Mouse (Mus musculus) lung, embryonic 14.5 days (tissue): Measurements from ENCODE around the gene Retnla. TPM values are rescaled to one million over a fixed set of nuclear protein-coding genes. Genes with fewer than 3 reads are reported as not detected.

Experiments
- ATAC-seq: fragments of 200-750 bp; cut with Nextera tagmentation; 2 replicates; pipeline ENCODE4 v1.8.0; 2017; ENCODE audit warnings: mild to moderate bottlenecking, moderate TSS enrichment, moderate library complexity; ENCODE audit not compliant: insufficient read depth
- DNase-seq: peaks from one replicate; pipeline ENCODE4 v3.0.0-alpha.2; 2015
- H3K27ac ChIP-seq: fragments of 300-500 bp; sonication (generic); 2 replicates; pipeline ENCODE4 v1.5.1; 2014; ENCODE audit warnings: low read depth, mild to moderate bottlenecking, moderate library complexity
- H3K27me3 ChIP-seq: fragments of 300-500 bp; sonication (generic); 2 replicates; pipeline ENCODE4 v1.6.1; 2014; ENCODE audit warnings: low read length, control low read depth; ENCODE audit not compliant: insufficient read depth
- H3K36me3 ChIP-seq: fragments of 300-500 bp; sonication (generic); 2 replicates; pipeline ENCODE4 v1.6.1; 2014; ENCODE audit warnings: control low read depth; ENCODE audit not compliant: insufficient read depth
- H3K4me1 ChIP-seq: fragments of 300-500 bp; sonication (generic); 2 replicates; pipeline ENCODE4 v1.6.1; 2014; ENCODE audit warnings: antibody characterized with exemption, control low read depth; ENCODE audit not compliant: insufficient read depth
- H3K4me2 ChIP-seq: fragments of 300-500 bp; sonication (generic); 2 replicates; pipeline ENCODE4 v1.6.1; 2014; ENCODE audit warnings: mild to moderate bottlenecking
- H3K4me3 ChIP-seq: fragments of 300-500 bp; sonication (generic); 2 replicates; pipeline ENCODE4 v1.5.1; 2014; ENCODE audit warnings: low read depth, low read length
- H3K9ac ChIP-seq: fragments of 300-500 bp; sonication (generic); 2 replicates; pipeline ENCODE4 v1.6.1; 2014
- H3K9me3 ChIP-seq: fragments of 300-500 bp; sonication (generic); 2 replicates; pipeline ENCODE4 v1.6.1; 2016; ENCODE audit warnings: low read depth, low read length, control low read depth
- CTCF ChIP-seq: IDR thresholded peaks from 2 replicates; pipeline ENCODE4 v1.5.1; 2016; ENCODE audit warnings: antibody characterized with exemption, low read depth
- WGBS: fragments of 180-500 bp; shearing (Covaris S2); extraction: QIAGEN DNeasy Blood & Tissue Kit; methylation state at CpG from one replicate; pipeline ENCODE4 v1.1.7; 2014; 5-methylcytosine and 5-hydroxymethylcytosine counted together
- polyA plus RNA-seq: library from polyadenylated mRNA; unstranded; fragments of >200 nt; fragmentation: Nextera tagmentation; extraction: Ambion mirVana; gene quantifications from 2 replicates; pipeline ENCODE4 v1.2.1, GENCODE M21; 2014

Retnla gene
- 0.46 and 0.67 TPM in 2 replicates for polyA plus RNA-seq

- H3K36me3 ChIP-seq = no peaks in the 10 kb centered on the region
- H3K9me3 ChIP-seq = no peaks in the 10 kb centered on the region
- ATAC-seq = no peak
- DNase-seq = no peak
- no peaks in the 10 kb centered on the region for H3K27me3 ChIP-seq
- H3K4me1 ChIP-seq = no peaks in the 10 kb centered on the region
- no peak within 1 kb of the TSS for H3K4me2 ChIP-seq
- no peak within 1 kb of the TSS for H3K27ac ChIP-seq
- no peak for TF ChIP-seq CTCF
- WGBS = 71% methylated on average over 3 of the region's 3 CpGs
- no peak within 1 kb of the TSS for H3K9ac ChIP-seq
- H3K4me3 ChIP-seq = no peak within 1 kb of the TSS
These were observed at the start of gene Retnla for GRCm38 (mm10) chr16:48842266-48842665. Gene Retnla, plus strand, starts transcription at chr16:48842551.

GRCm38 (mm10) chr16:48798285-48798684, 44.1 kb upstream of the Retnla start:
- H3K27ac ChIP-seq = no peak overlapping the region
- WGBS = 35% methylated on average over 3 of the region's 3 CpGs
- DNase-seq = no peak
- H3K9ac ChIP-seq = no peak overlapping the region
- no peak for TF ChIP-seq CTCF
- H3K4me2 ChIP-seq = no peak overlapping the region
- H3K36me3 ChIP-seq = no peaks in the 10 kb centered on the region
- H3K4me1 ChIP-seq = no peaks in the 10 kb centered on the region
- no peak overlapping the region for H3K4me3 ChIP-seq
- no peaks in the 10 kb centered on the region for H3K27me3 ChIP-seq
- H3K9me3 ChIP-seq = no peaks in the 10 kb centered on the region
- no peak for ATAC-seq

GRCm38 (mm10) chr16:48799470-48799869, 42.9 kb upstream of the Retnla start:
- H3K9me3 ChIP-seq = no peaks in the 10 kb centered on the region
- no peak overlapping the region for H3K9ac ChIP-seq
- no peaks in the 10 kb centered on the region for H3K4me1 ChIP-seq
- no peak for TF ChIP-seq CTCF
- DNase-seq (no peak), ATAC-seq (no peak)
- H3K27ac ChIP-seq = no peak overlapping the region
- no peaks in the 10 kb centered on the region for H3K36me3 ChIP-seq
- no peaks in the 10 kb centered on the region for H3K27me3 ChIP-seq
- 80% methylated on average over 3 of the region's 3 CpGs for WGBS
- H3K4me3 ChIP-seq = no peak overlapping the region
- no peak overlapping the region for H3K4me2 ChIP-seq

- H3K36me3 ChIP-seq = no peaks in the 10 kb centered on the region
- no peak overlapping the region for H3K4me3 ChIP-seq
- ATAC-seq = no peak
- H3K27ac ChIP-seq = no peak overlapping the region
- no peak overlapping the region for H3K9ac ChIP-seq
- 90% methylated on average over 2 of the region's 2 CpGs for WGBS
- H3K9me3 ChIP-seq = no peaks in the 10 kb centered on the region
- H3K4me2 ChIP-seq = no peak overlapping the region
- H3K27me3 ChIP-seq = no peaks in the 10 kb centered on the region
- no peak for DNase-seq
- no peaks in the 10 kb centered on the region for H3K4me1 ChIP-seq
- no peak for TF ChIP-seq CTCF
These were observed 41.4 kb upstream of the Retnla start for GRCm38 (mm10) chr16:48800906-48801305.

GRCm38 (mm10) chr16:48805412-48805811, 36.9 kb upstream of the Retnla start:
- no peak for ATAC-seq
- Histone ChIP-seq H3K27ac (no peak overlapping the region), H3K4me2 (no peak overlapping the region), H3K4me1 (no peaks in the 10 kb centered on the region), H3K9me3 (no peaks in the 10 kb centered on the region), H3K27me3 (no peaks in the 10 kb centered on the region), H3K9ac (no peak overlapping the region), H3K36me3 (no peaks in the 10 kb centered on the region), H3K4me3 (no peak overlapping the region)
- DNase-seq = no peak
- WGBS = 44% methylated on average over 1 of the region's 1 CpGs
- TF ChIP-seq CTCF = no peak

GRCm38 (mm10) chr16:48806521-48806920, 35.8 kb upstream of the Retnla start:
- Histone ChIP-seq H3K36me3 (no peaks in the 10 kb centered on the region), H3K27me3 (no peaks in the 10 kb centered on the region), H3K4me2 (no peak overlapping the region), H3K4me1 (no peaks in the 10 kb centered on the region), H3K9me3 (no peaks in the 10 kb centered on the region), H3K9ac (no peak overlapping the region), H3K27ac (no peak overlapping the region), H3K4me3 (no peak overlapping the region)
- 76% methylated on average over 1 of the region's 1 CpGs for WGBS
- no peak for TF ChIP-seq CTCF
- ATAC-seq (no peak), DNase-seq (no peak)

GRCm38 (mm10) chr16:48809374-48809773, 33.0 kb upstream of the Retnla start:
- TF ChIP-seq CTCF = 0 out of 2 replicates have a peak, but pooled peaks have one; percentile 15
- ATAC-seq (no peak), DNase-seq (peak; percentile 14)
- WGBS = 47% methylated on average over 2 of the region's 2 CpGs
- Histone ChIP-seq H3K9me3 (no peaks in the 10 kb centered on the region), H3K4me2 (no peak overlapping the region), H3K27me3 (no peaks in the 10 kb centered on the region), H3K9ac (no peak overlapping the region), H3K4me1 (no peaks in the 10 kb centered on the region), H3K36me3 (no peaks in the 10 kb centered on the region), H3K4me3 (no peak overlapping the region), H3K27ac (no peak overlapping the region)
